Mouse (Mus musculus): ENCODE data around the gene Capn7. TPM values are rescaled to one million over a fixed set of nuclear protein-coding genes. Genes with fewer than 3 reads are reported as not detected.
A peak's percentile ranks its signal among the peaks of the same experiment; 100 is the strongest.

Capn7 gene
- polyA plus RNA-seq, 1 experiment from 2014 or later: 24.8 TPM

GRCm38 (mm10) chr14:31384366-31385323 lies 48.2 kb downstream of the Capn7 start:
- H3K4me2 ChIP-seq (replicated peaks; ENCODE audit: low read depth): no peak overlapping the region
- no peaks in the 10 kb centered on the region for H3K36me3 ChIP-seq (ENCODE audit: control insufficient read depth, insufficient read depth, low read length)
- no peak for ATAC-seq (ENCODE audit: low FRiP score, low TSS enrichment)
- H3K9me3 ChIP-seq (ENCODE audit: control insufficient read depth, low read length): no peaks in the 10 kb centered on the region
- TF ChIP-seq EP300 (optimal IDR thresholded peaks at IDR 0.05) (no peak), CTCF (IDR thresholded peaks at IDR 0.05; ENCODE audit: low read depth) (peak; percentile 45)
- no peak overlapping the region; the same call in 1 of the 2 replicates for H3K27ac ChIP-seq (replicated peaks)
- H3K9ac ChIP-seq (ENCODE audit: low read length): no peak overlapping the region
- no peaks in the 10 kb centered on the region for H3K27me3 ChIP-seq (ENCODE audit: control insufficient read depth, insufficient read depth, low read length)
- WGBS: 52% methylated on average over 13 of the region's 13 CpGs
- no peak for DNase-seq (ENCODE audit: low spot score)
- H3K4me1 ChIP-seq (replicated peaks; ENCODE audit: control insufficient read depth, insufficient read depth): no peaks in the 10 kb centered on the region
- no peak overlapping the region for H3K4me3 ChIP-seq (ENCODE audit: low read depth, low read length)

GRCm38 (mm10) chr14:31385406-31385805 lies 49.0 kb downstream of the Capn7 start:
- no peak for TF ChIP-seq EP300 (optimal IDR thresholded peaks at IDR 0.05)
- ATAC-seq (ENCODE audit: low FRiP score, low TSS enrichment): no peak
- H3K9me3 ChIP-seq (ENCODE audit: control insufficient read depth, low read length): no peaks in the 10 kb centered on the region
- H3K36me3 ChIP-seq (ENCODE audit: control insufficient read depth, insufficient read depth, low read length): no peaks in the 10 kb centered on the region
- 0 out of 2 replicates have a peak overlapping the region, but pooled peaks have one; percentile 46 for H3K27ac ChIP-seq (replicated peaks)
- no peak overlapping the region for H3K4me3 ChIP-seq (ENCODE audit: low read depth, low read length)
- no peak overlapping the region for H3K9ac ChIP-seq (ENCODE audit: low read length)
- no peaks in the 10 kb centered on the region for H3K27me3 ChIP-seq (ENCODE audit: control insufficient read depth, insufficient read depth, low read length)
- 87% methylated on average over 5 of the region's 5 CpGs for WGBS
- H3K4me1 ChIP-seq (replicated peaks; ENCODE audit: control insufficient read depth, insufficient read depth): no peaks in the 10 kb centered on the region
- no peak overlapping the region for H3K4me2 ChIP-seq (replicated peaks; ENCODE audit: low read depth)
- DNase-seq (ENCODE audit: low spot score): no peak

GRCm38 (mm10) chr14:31385977-31386697 lies 49.7 kb downstream of the Capn7 start:
- peak overlapping the region; percentile 31; the same call in 1 of the 2 replicates for H3K27ac ChIP-seq (replicated peaks)
- ATAC-seq (ENCODE audit: low FRiP score, low TSS enrichment): peak; percentile 88
- no peak overlapping the region for H3K9ac ChIP-seq (ENCODE audit: low read length)
- no peak overlapping the region for H3K4me2 ChIP-seq (replicated peaks; ENCODE audit: low read depth)
- TF ChIP-seq CTCF (IDR thresholded peaks at IDR 0.05; ENCODE audit: low read depth): peak; percentile 98
- TF ChIP-seq EP300 (optimal IDR thresholded peaks at IDR 0.05): no peak
- no peak overlapping the region for H3K4me3 ChIP-seq (ENCODE audit: low read depth, low read length)
- no peaks in the 10 kb centered on the region for H3K36me3 ChIP-seq (ENCODE audit: control insufficient read depth, insufficient read depth, low read length)
- H3K9me3 ChIP-seq (ENCODE audit: control insufficient read depth, low read length): no peaks in the 10 kb centered on the region
- H3K27me3 ChIP-seq (ENCODE audit: control insufficient read depth, insufficient read depth, low read length): no peaks in the 10 kb centered on the region
- peak; percentile 85 for DNase-seq (ENCODE audit: low spot score)
- no peaks in the 10 kb centered on the region for H3K4me1 ChIP-seq (replicated peaks; ENCODE audit: control insufficient read depth, insufficient read depth)
- 44% methylated on average over 13 of the region's 13 CpGs for WGBS

GRCm38 (mm10) chr14:31387301-31387981 lies 51.0 kb downstream of the Capn7 start:
- no peak overlapping the region for H3K27ac ChIP-seq (replicated peaks)
- no peak overlapping the region for H3K9ac ChIP-seq (ENCODE audit: low read length)
- TF ChIP-seq CTCF (IDR thresholded peaks at IDR 0.05; ENCODE audit: low read depth): no peak
- no peak for TF ChIP-seq EP300 (optimal IDR thresholded peaks at IDR 0.05)
- 72% methylated on average over 11 of the region's 11 CpGs for WGBS
- H3K36me3 ChIP-seq (ENCODE audit: control insufficient read depth, insufficient read depth, low read length): no peaks in the 10 kb centered on the region
- no peak overlapping the region for H3K4me2 ChIP-seq (replicated peaks; ENCODE audit: low read depth)
- H3K4me1 ChIP-seq (replicated peaks; ENCODE audit: control insufficient read depth, insufficient read depth): no peaks in the 10 kb centered on the region
- no peaks in the 10 kb centered on the region for H3K9me3 ChIP-seq (ENCODE audit: control insufficient read depth, low read length)
- ATAC-seq (ENCODE audit: low FRiP score, low TSS enrichment) (no peak), DNase-seq (ENCODE audit: low spot score) (no peak)
- H3K4me3 ChIP-seq (ENCODE audit: low read depth, low read length): no peak overlapping the region
- no peaks in the 10 kb centered on the region for H3K27me3 ChIP-seq (ENCODE audit: control insufficient read depth, insufficient read depth, low read length)

GRCm38 (mm10) chr14:31388086-31388872 lies 51.8 kb downstream of the Capn7 start:
- no peak for TF ChIP-seq CTCF (IDR thresholded peaks at IDR 0.05; ENCODE audit: low read depth)
- no peak for TF ChIP-seq EP300 (optimal IDR thresholded peaks at IDR 0.05)
- DNase-seq (ENCODE audit: low spot score) (no peak), ATAC-seq (ENCODE audit: low FRiP score, low TSS enrichment) (no peak)
- Histone ChIP-seq H3K9me3 (ENCODE audit: control insufficient read depth, low read length) (no peaks in the 10 kb centered on the region), H3K27ac (replicated peaks) (no peak overlapping the region), H3K4me3 (ENCODE audit: low read depth, low read length) (no peak overlapping the region), H3K36me3 (ENCODE audit: control insufficient read depth, insufficient read depth, low read length) (no peaks in the 10 kb centered on the region), H3K4me1 (replicated peaks; ENCODE audit: control insufficient read depth, insufficient read depth) (no peaks in the 10 kb centered on the region), H3K4me2 (replicated peaks; ENCODE audit: low read depth) (no peak overlapping the region), H3K9ac (ENCODE audit: low read length) (no peak overlapping the region), H3K27me3 (ENCODE audit: control insufficient read depth, insufficient read depth, low read length) (no peaks in the 10 kb centered on the region)
- 62% methylated on average over 13 of the region's 13 CpGs for WGBS

All from stomach, postnatal 0 days (tissue).